Mouse (Mus musculus): ENCODE measurements at regions not wholly inside any gene's neighbourhood (a gene's known extent, or its start where the extent isn't known, plus 50 kb on each side); places are given as distances from the start of the nearest gene placed in this dataset.
A peak's percentile ranks its signal among the peaks of the same experiment; 100 is the strongest.

DNA sequence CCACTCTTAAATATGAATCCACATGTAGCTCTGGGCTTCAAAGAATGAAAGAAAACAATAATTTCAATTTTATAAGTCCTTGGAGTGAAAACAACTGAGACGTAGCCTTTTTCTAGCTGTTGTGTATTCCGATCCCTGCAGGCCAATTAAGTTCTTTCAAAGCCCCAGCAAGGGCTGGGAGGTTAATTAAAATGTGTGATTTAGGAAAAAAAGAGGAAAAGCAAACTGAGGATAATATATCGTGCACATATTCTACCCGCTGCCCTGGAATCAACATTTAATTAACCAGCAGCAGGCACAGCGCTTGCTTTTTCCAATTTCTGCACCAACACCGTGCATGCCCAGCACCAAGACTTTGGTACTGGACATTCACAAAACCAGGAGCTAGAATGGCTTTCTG is 167.0 kb downstream of the Nectin3 start:
- Histone ChIP-seq H3K36me3 (no peaks in the 10 kb centered on the region), H3K9ac (replicated peaks) (no peak overlapping the region), H3K9me3 (no peaks in the 10 kb centered on the region), H3K4me2 (replicated peaks) (no peak overlapping the region), H3K4me1 (replicated peaks) (no peaks in the 10 kb centered on the region), H3K27me3 (no peaks in the 10 kb centered on the region), H3K27ac (no peak overlapping the region), H3K4me3 (replicated peaks) (no peak overlapping the region)
- no peak for ATAC-seq
- WGBS = 75% methylated on average over 6 of the region's 6 CpGs

GRCm38 (mm10) chr16:46299079-46299721 is 144.3 kb upstream of the Gm4737 start:
- Histone ChIP-seq H3K4me1 (replicated peaks) (peaks cover 3% of the 10 kb centered on the region; the same call in 1 of the 2 replicates), H3K9me3 (no peaks in the 10 kb centered on the region), H3K9ac (replicated peaks) (no peak overlapping the region), H3K27ac (no peak overlapping the region), H3K4me2 (replicated peaks) (no peak overlapping the region), H3K4me3 (replicated peaks) (no peak overlapping the region), H3K27me3 (no peaks in the 10 kb centered on the region), H3K36me3 (no peaks in the 10 kb centered on the region)
- WGBS = 80% methylated on average over 3 of the region's 3 CpGs
- no peak for ATAC-seq

DNA sequence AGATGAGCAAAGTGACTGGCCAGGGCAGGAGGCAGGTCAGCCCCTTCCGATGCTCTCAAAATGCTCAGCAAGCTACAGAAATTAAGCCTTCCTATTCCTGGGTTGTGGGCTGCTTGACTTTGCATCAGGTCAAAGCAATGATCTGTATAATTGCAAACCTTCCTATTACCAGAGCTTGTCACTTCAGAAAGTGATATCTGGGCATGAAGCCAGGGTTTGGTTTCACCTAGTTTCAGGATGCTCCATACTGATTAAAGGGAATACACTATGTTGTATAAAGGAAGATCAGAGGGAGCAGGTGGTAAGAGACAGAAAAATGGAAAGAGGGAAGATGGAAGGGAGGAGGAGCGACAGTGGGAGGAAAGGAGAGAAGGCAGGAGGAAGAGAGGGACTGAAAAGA is 142.3 kb upstream of the Gm4737 start:
- Histone ChIP-seq H3K27ac (no peak overlapping the region), H3K9me3 (no peaks in the 10 kb centered on the region), H3K27me3 (no peaks in the 10 kb centered on the region), H3K4me1 (replicated peaks) (peaks cover 3% of the 10 kb centered on the region; the same call in 1 of the 2 replicates), H3K4me2 (replicated peaks) (no peak overlapping the region), H3K4me3 (replicated peaks) (no peak overlapping the region), H3K9ac (replicated peaks) (no peak overlapping the region), H3K36me3 (no peaks in the 10 kb centered on the region)
- no peak for ATAC-seq
- 86% methylated on average over 2 of the region's 2 CpGs for WGBS

DNA sequence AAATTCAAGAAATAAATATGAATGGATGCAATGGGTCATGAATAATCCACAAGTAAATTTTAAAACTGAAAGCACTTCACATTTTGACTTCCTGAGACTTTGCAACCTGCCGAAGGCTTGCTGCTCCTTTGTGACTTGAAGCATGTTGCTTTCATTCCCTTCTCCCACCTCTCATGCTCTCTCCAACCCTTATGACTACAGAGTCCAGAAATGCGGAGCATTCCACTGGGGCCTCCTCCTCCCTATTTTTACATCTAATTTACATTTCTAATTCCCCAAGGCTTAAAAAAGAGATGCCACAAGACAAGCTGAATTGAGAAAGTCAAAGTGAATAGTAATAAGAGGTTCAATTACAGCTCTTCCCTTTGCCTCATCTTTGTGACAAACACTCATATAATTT is 141.5 kb upstream of the Gm4737 start:
- H3K9ac ChIP-seq (replicated peaks) = no peak overlapping the region
- H3K4me3 ChIP-seq (replicated peaks) = no peak overlapping the region
- H3K9me3 ChIP-seq = no peaks in the 10 kb centered on the region
- H3K36me3 ChIP-seq = no peaks in the 10 kb centered on the region
- no peak for ATAC-seq
- H3K4me2 ChIP-seq (replicated peaks) = no peak overlapping the region
- H3K4me1 ChIP-seq (replicated peaks) = peaks cover 3% of the 10 kb centered on the region; the same call in 1 of the 2 replicates
- H3K27ac ChIP-seq = no peak overlapping the region
- WGBS = 43% methylated on average over 2 of the region's 2 CpGs
- H3K27me3 ChIP-seq = no peaks in the 10 kb centered on the region

GRCm38 (mm10) chr16:46293831-46294230 is 139.0 kb upstream of the Gm4737 start:
- 5% methylated on average over 1 of the region's 1 CpGs for WGBS
- Histone ChIP-seq H3K9ac (replicated peaks) (no peak overlapping the region), H3K36me3 (no peaks in the 10 kb centered on the region), H3K4me1 (replicated peaks) (peaks cover 15% of the 10 kb centered on the region; the same call in 1 of the 2 replicates), H3K4me3 (replicated peaks) (no peak overlapping the region), H3K27ac (no peak overlapping the region), H3K27me3 (no peaks in the 10 kb centered on the region), H3K4me2 (replicated peaks) (no peak overlapping the region), H3K9me3 (no peaks in the 10 kb centered on the region)
- no peak for ATAC-seq

DNA sequence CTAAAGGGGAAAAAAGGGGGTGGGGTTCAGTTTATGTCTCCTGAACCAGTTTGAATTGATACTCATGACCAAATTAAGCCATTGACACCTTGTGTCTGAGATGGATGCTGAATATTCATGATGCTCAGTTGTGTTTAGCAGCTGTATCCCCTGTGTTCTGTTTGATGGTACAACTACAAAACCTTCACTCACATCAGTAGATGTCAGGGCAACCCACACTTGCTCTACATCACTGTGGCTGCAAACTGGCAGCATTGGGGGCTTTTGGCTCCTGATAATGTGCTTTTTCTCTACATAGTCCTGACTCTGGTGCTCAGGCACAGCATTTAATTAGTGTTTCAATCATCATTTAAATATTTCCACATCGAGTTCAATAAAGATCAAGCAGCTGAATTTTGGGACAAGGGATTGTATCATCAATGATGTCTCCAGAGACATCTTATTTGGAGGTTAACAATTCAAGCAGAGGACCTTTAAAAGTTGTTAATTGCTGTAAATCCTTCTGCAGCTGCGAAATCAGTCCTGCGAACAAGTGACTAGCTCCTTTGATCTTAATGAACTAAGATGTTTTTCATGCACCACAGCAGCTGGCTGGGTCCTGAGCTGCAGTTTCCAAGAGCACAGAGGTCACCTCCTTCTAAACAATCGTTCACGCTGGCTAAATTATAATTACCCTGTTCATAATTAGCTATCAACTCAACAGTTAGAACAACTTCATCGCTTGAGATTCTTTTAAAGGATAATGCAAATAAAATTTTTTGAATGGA is 136.4 kb upstream of the Gm4737 start:
- Histone ChIP-seq H3K9ac (replicated peaks) (no peak overlapping the region), H3K36me3 (no peaks in the 10 kb centered on the region), H3K27ac (no peak overlapping the region), H3K27me3 (no peaks in the 10 kb centered on the region), H3K4me2 (replicated peaks) (no peak overlapping the region), H3K4me1 (replicated peaks) (0 out of 2 replicates have a peak, but pooled peaks cover 11% of the 10 kb centered on the region), H3K4me3 (replicated peaks) (no peak overlapping the region), H3K9me3 (no peaks in the 10 kb centered on the region)
- WGBS = 24% methylated on average over 6 of the region's 6 CpGs
- ATAC-seq = peak; percentile 55

DNA sequence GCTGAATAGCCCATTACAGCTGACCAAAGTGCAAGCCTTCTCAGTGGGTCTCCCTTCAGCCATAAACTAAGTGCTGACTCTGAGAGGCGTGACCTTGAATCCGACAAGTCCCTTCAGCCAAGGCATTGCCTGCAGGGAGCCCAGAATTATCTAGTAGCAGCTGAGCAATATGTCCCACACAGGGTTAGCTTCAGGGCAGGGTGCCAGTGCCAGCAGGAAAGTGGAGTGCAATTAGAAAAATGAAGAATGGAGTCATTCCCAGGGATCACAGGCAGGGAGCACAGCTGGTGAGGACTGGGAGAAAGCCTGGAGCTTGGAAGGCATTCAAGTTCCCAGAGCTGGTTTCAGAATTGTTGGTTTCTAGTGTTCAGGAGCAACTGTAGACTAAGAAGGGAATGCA is 135.3 kb upstream of the Gm4737 start:
- peak; percentile 73 for ATAC-seq
- no peak overlapping the region for H3K27ac ChIP-seq
- WGBS = 69% methylated on average over 2 of the region's 2 CpGs
- no peak overlapping the region for H3K4me2 ChIP-seq (replicated peaks)
- no peak overlapping the region for H3K9ac ChIP-seq (replicated peaks)
- 0 out of 2 replicates have a peak, but pooled peaks cover 11% of the 10 kb centered on the region for H3K4me1 ChIP-seq (replicated peaks)
- no peaks in the 10 kb centered on the region for H3K9me3 ChIP-seq
- no peaks in the 10 kb centered on the region for H3K36me3 ChIP-seq
- no peaks in the 10 kb centered on the region for H3K27me3 ChIP-seq
- H3K4me3 ChIP-seq (replicated peaks) = no peak overlapping the region

GRCm38 (mm10) chr16:46267533-46267932 is 112.7 kb upstream of the Gm4737 start:
- no peak overlapping the region for H3K4me2 ChIP-seq (replicated peaks)
- H3K36me3 ChIP-seq = no peaks in the 10 kb centered on the region
- no peak overlapping the region for H3K27ac ChIP-seq
- no peaks in the 10 kb centered on the region for H3K4me1 ChIP-seq (replicated peaks)
- 88% methylated on average over 2 of the region's 2 CpGs for WGBS
- no peak overlapping the region for H3K9ac ChIP-seq (replicated peaks)
- no peaks in the 10 kb centered on the region for H3K27me3 ChIP-seq
- no peak for ATAC-seq
- no peak overlapping the region for H3K4me3 ChIP-seq (replicated peaks)
- no peaks in the 10 kb centered on the region for H3K9me3 ChIP-seq

GRCm38 (mm10) chr16:46251639-46252038 is 96.8 kb upstream of the Gm4737 start:
- no peaks in the 10 kb centered on the region for H3K9me3 ChIP-seq
- no peak overlapping the region for H3K4me2 ChIP-seq (replicated peaks)
- H3K4me3 ChIP-seq (replicated peaks) = no peak overlapping the region
- no peak overlapping the region for H3K9ac ChIP-seq (replicated peaks)
- 75% methylated on average over 4 of the region's 4 CpGs for WGBS
- H3K36me3 ChIP-seq = no peaks in the 10 kb centered on the region
- no peak overlapping the region for H3K27ac ChIP-seq
- ATAC-seq = no peak
- no peaks in the 10 kb centered on the region for H3K4me1 ChIP-seq (replicated peaks)
- no peaks in the 10 kb centered on the region for H3K27me3 ChIP-seq

DNA sequence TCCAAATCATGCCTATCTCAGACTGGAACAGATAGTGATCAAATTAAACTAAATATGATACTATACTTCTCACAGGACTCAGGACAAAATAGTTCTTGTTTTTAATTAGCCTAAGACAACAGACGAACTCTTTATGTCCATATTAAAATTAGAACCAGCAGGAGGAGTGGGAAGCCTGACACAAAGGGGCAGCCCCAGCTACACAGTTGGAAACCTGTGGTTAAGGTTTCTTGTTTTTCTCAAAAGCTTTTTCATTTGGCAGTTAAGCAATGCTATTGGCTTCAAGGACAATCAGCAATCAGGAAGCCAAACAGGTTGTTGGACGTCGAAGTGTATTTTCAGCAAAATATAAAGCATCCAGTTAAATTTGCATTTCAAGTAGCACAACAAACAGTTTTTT is 96.1 kb upstream of the Gm4737 start:
- 77% methylated on average over 3 of the region's 3 CpGs for WGBS
- Histone ChIP-seq H3K9ac (replicated peaks) (no peak overlapping the region), H3K27ac (no peak overlapping the region), H3K36me3 (no peaks in the 10 kb centered on the region), H3K27me3 (no peaks in the 10 kb centered on the region), H3K9me3 (no peaks in the 10 kb centered on the region), H3K4me3 (replicated peaks) (no peak overlapping the region), H3K4me1 (replicated peaks) (no peaks in the 10 kb centered on the region), H3K4me2 (replicated peaks) (no peak overlapping the region)
- ATAC-seq = no peak

- Histone ChIP-seq H3K27ac (no peak overlapping the region), H3K4me1 (replicated peaks) (no peaks in the 10 kb centered on the region), H3K4me2 (replicated peaks) (no peak overlapping the region), H3K36me3 (no peaks in the 10 kb centered on the region), H3K4me3 (replicated peaks) (no peak overlapping the region), H3K9me3 (no peaks in the 10 kb centered on the region), H3K9ac (replicated peaks) (no peak overlapping the region), H3K27me3 (no peaks in the 10 kb centered on the region)
- 88% methylated on average over 5 of the region's 5 CpGs for WGBS
- ATAC-seq = no peak
Observed at GRCm38 (mm10) chr16:46245598-46245997, 90.7 kb upstream of the Gm4737 start.

DNA sequence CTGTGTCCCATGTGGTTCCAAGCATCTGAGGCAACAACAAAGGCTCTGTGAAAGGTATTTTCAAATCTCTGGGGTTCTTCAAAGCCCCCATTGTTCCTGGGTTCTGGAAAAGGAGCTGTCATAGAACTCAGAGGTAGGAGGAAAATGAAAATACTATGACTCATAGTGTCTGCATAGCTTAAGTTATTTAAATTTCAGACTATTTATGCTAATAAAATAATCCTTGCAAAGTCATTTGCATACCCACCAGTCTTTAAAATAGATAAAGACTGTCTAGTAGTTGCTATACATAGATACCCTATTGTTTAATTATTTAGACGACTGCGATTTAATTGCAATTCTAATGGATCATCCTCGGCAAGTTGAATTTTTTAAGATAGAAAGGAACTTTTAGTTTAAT is 73.9 kb upstream of the Gm4737 start:
- no peak overlapping the region for H3K4me2 ChIP-seq (replicated peaks)
- H3K36me3 ChIP-seq = no peaks in the 10 kb centered on the region
- H3K27me3 ChIP-seq = no peaks in the 10 kb centered on the region
- no peak overlapping the region for H3K27ac ChIP-seq
- no peaks in the 10 kb centered on the region for H3K9me3 ChIP-seq
- 81% methylated on average over 3 of the region's 3 CpGs for WGBS
- no peak overlapping the region for H3K4me3 ChIP-seq (replicated peaks)
- no peak for ATAC-seq
- H3K4me1 ChIP-seq (replicated peaks) = no peaks in the 10 kb centered on the region
- no peak overlapping the region for H3K9ac ChIP-seq (replicated peaks)

Data from midbrain, embryonic 13.5 days (tissue).